Mouse (Mus musculus): ENCODE data around the gene Gen1.

- TF ChIP-seq CTCF (IDR thresholded peaks at IDR 0.05; ENCODE audit: low read depth, low read length) = no peak
- TF ChIP-seq POLR2AphosphoS5 (IDR thresholded peaks at IDR 0.05; ENCODE audit: insufficient replicate concordance, low read depth, low read length) = no peak
- TF ChIP-seq TAL1 (conservative IDR thresholded peaks at IDR 0.05; ENCODE audit: low read depth, low read length) = no peak
- TF ChIP-seq GATA1 (IDR thresholded peaks at IDR 0.05; ENCODE audit: borderline replicate concordance, low read length) = no peak
These were observed 42.5 kb downstream of the Gen1 start for GRCm38 (mm10) chr12:11223090-11223489.
